Mouse (Mus musculus) midbrain, embryonic 14.5 days (tissue): ENCODE data around the gene Elf4. TPM values are rescaled to one million over a fixed set of nuclear protein-coding genes. Genes with fewer than 3 reads are reported as not detected.

Experiments used
- ATAC-seq: fragments of 200-750 bp; cut with Nextera tagmentation; 2 replicates; pipeline ENCODE4 v1.8.0; 2017; ENCODE audit warnings: moderate number of reproducible peaks, moderate library complexity; ENCODE audit not compliant: low FRiP score, low TSS enrichment
- DNase-seq: peaks from one replicate; pipeline ENCODE4 v3.0.0-alpha.2; 2015
- H3K27ac ChIP-seq: fragments of 300-500 bp; sonication (generic); replicated peaks from 2 replicates; pipeline ENCODE4 v1.5.1; 2014; ENCODE audit warnings: mild to moderate bottlenecking, low read depth, low read length, moderate library complexity
- H3K27me3 ChIP-seq: fragments of 300-500 bp; sonication (generic); 2 replicates; pipeline ENCODE4 v1.6.1; 2014; ENCODE audit warnings: low read length, control low read depth, mixed read lengths; ENCODE audit not compliant: control insufficient read depth, insufficient read depth
- H3K36me3 ChIP-seq: fragments of 300-500 bp; sonication (generic); 2 replicates; pipeline ENCODE4 v1.6.1; 2014; ENCODE audit warnings: low read length, control low read depth; ENCODE audit not compliant: control insufficient read depth, insufficient read depth
- H3K4me1 ChIP-seq: fragments of 300-500 bp; sonication (generic); 2 replicates; pipeline ENCODE4 v1.6.1; 2014; ENCODE audit warnings: mild to moderate bottlenecking, antibody characterized with exemption, low read length, control low read depth; ENCODE audit not compliant: control insufficient read depth, insufficient read depth
- H3K4me2 ChIP-seq: fragments of 300-500 bp; sonication (generic); 2 replicates; pipeline ENCODE4 v1.6.1; 2014; ENCODE audit warnings: mild to moderate bottlenecking, low read length, moderate library complexity
- H3K4me3 ChIP-seq: fragments of 300-500 bp; sonication (generic); replicated peaks from 2 replicates; pipeline ENCODE4 v1.5.1; 2014; ENCODE audit warnings: low read depth, low read length
- H3K9ac ChIP-seq: fragments of 300-500 bp; sonication (generic); replicated peaks from 2 replicates; pipeline ENCODE4 v1.6.1; 2014; ENCODE audit warnings: mild to moderate bottlenecking, low read length, moderate library complexity
- H3K9me3 ChIP-seq: fragments of 300-500 bp; sonication (generic); 2 replicates; pipeline ENCODE4 v1.6.1; 2016; ENCODE audit warnings: low read length, control low read depth, mixed read lengths; ENCODE audit not compliant: control insufficient read depth
- WGBS: fragments of 180-500 bp; shearing (Covaris S2); extraction: QIAGEN DNeasy Blood & Tissue Kit; methylation state at CpG from one replicate; pipeline ENCODE4 v1.1.7; 2014; 5-methylcytosine and 5-hydroxymethylcytosine counted together
- polyA plus RNA-seq: library from polyadenylated mRNA; unstranded; fragments of >200 nt; fragmentation: Nextera tagmentation; extraction: Ambion mirVana; gene quantifications from 2 replicates; pipeline ENCODE4 v1.2.1, GENCODE M21; 2014

Elf4 gene
- polyA plus RNA-seq, 1 experiment from 2014 or later: 0.95 TPM

GRCm38 (mm10) chrX:48418417-48418816 lies 44.5 kb downstream of the Elf4 start:
- Histone ChIP-seq H3K9ac (no peak overlapping the region), H3K27me3 (no peaks in the 10 kb centered on the region), H3K9me3 (no peaks in the 10 kb centered on the region), H3K27ac (no peak overlapping the region), H3K4me3 (no peak overlapping the region), H3K36me3 (no peaks in the 10 kb centered on the region), H3K4me2 (no peak overlapping the region), H3K4me1 (no peaks in the 10 kb centered on the region)
- DNase-seq: no peak
- WGBS: 82% methylated on average over 2 of the region's 2 CpGs
- no peak for ATAC-seq

GRCm38 (mm10) chrX:48414291-48414690 lies 48.6 kb downstream of the Elf4 start:
- Histone ChIP-seq H3K9ac (no peak overlapping the region), H3K27ac (no peak overlapping the region), H3K9me3 (no peaks in the 10 kb centered on the region), H3K27me3 (no peaks in the 10 kb centered on the region), H3K36me3 (no peaks in the 10 kb centered on the region), H3K4me2 (no peak overlapping the region), H3K4me1 (no peaks in the 10 kb centered on the region), H3K4me3 (no peak overlapping the region)
- WGBS: 89% methylated on average over 5 of the region's 5 CpGs
- DNase-seq (no peak), ATAC-seq (no peak)

- no peaks in the 10 kb centered on the region for H3K4me1 ChIP-seq
- H3K9ac ChIP-seq: no peak overlapping the region
- ATAC-seq (no peak), DNase-seq (no peak)
- no peak overlapping the region for H3K4me3 ChIP-seq
- H3K36me3 ChIP-seq: no peaks in the 10 kb centered on the region
- H3K9me3 ChIP-seq: no peaks in the 10 kb centered on the region
- no peak overlapping the region for H3K27ac ChIP-seq
- H3K27me3 ChIP-seq: no peaks in the 10 kb centered on the region
- WGBS: 76% methylated on average over 6 of the region's 6 CpGs
- H3K4me2 ChIP-seq: no peak overlapping the region
These were observed 50.3 kb downstream of the Elf4 start for GRCm38 (mm10) chrX:48412629-48413028.

GRCm38 (mm10) chrX:48410388-48410776 lies 52.5 kb downstream of the Elf4 start:
- Histone ChIP-seq H3K27me3 (no peaks in the 10 kb centered on the region), H3K4me2 (peak overlapping the region; percentile 52), H3K4me3 (no peak overlapping the region), H3K27ac (no peak overlapping the region), H3K9ac (no peak overlapping the region), H3K36me3 (peaks cover 3% of the 10 kb centered on the region; the same call in 1 of the 2 replicates), H3K9me3 (no peaks in the 10 kb centered on the region), H3K4me1 (no peaks in the 10 kb centered on the region)
- 23% methylated on average over 7 of the region's 7 CpGs for WGBS
- DNase-seq (no peak), ATAC-seq (no peak)

GRCm38 (mm10) chrX:48409611-48410387 lies 53.1 kb downstream of the Elf4 start:
- DNase-seq (peak; percentile 87), ATAC-seq (peak; percentile 82)
- Histone ChIP-seq H3K9ac (no peak overlapping the region), H3K36me3 (peaks cover 5% of the 10 kb centered on the region; the same call in 1 of the 2 replicates), H3K27ac (no peak overlapping the region), H3K4me1 (no peaks in the 10 kb centered on the region), H3K9me3 (no peaks in the 10 kb centered on the region), H3K4me2 (peak overlapping the region; percentile 52), H3K27me3 (no peaks in the 10 kb centered on the region), H3K4me3 (peak overlapping the region; percentile 38)
- 21% methylated on average over 36 of the region's 36 CpGs for WGBS

GRCm38 (mm10) chrX:48405141-48405540 lies 57.8 kb downstream of the Elf4 start:
- H3K4me3 ChIP-seq: no peak overlapping the region
- no peak overlapping the region for H3K27ac ChIP-seq
- no peak overlapping the region for H3K4me2 ChIP-seq
- WGBS: 60% methylated on average over 3 of the region's 3 CpGs
- no peak for DNase-seq
- H3K4me1 ChIP-seq: no peaks in the 10 kb centered on the region
- H3K27me3 ChIP-seq: no peaks in the 10 kb centered on the region
- no peaks in the 10 kb centered on the region for H3K9me3 ChIP-seq
- no peak overlapping the region for H3K9ac ChIP-seq
- H3K36me3 ChIP-seq: peaks cover 40% of the 10 kb centered on the region
- no peak for ATAC-seq

GRCm38 (mm10) chrX:48399994-48400393 lies 62.9 kb downstream of the Elf4 start:
- H3K4me1 ChIP-seq: no peaks in the 10 kb centered on the region
- WGBS: 75% methylated on average over 4 of the region's 4 CpGs
- ATAC-seq (no peak), DNase-seq (no peak)
- H3K4me2 ChIP-seq: no peak overlapping the region
- H3K9me3 ChIP-seq: no peaks in the 10 kb centered on the region
- H3K9ac ChIP-seq: no peak overlapping the region
- no peaks in the 10 kb centered on the region for H3K27me3 ChIP-seq
- H3K4me3 ChIP-seq: no peak overlapping the region
- H3K27ac ChIP-seq: no peak overlapping the region
- peaks cover 44% of the 10 kb centered on the region for H3K36me3 ChIP-seq

GRCm38 (mm10) chrX:48389380-48389779 lies 73.6 kb downstream of the Elf4 start:
- H3K27ac ChIP-seq: no peak overlapping the region
- no peak overlapping the region for H3K4me2 ChIP-seq
- no peak overlapping the region for H3K4me3 ChIP-seq
- ATAC-seq: no peak
- WGBS: 94% methylated on average over 6 of the region's 6 CpGs
- no peaks in the 10 kb centered on the region for H3K9me3 ChIP-seq
- no peak overlapping the region for H3K9ac ChIP-seq
- H3K4me1 ChIP-seq: no peaks in the 10 kb centered on the region
- no peak for DNase-seq
- H3K36me3 ChIP-seq: peaks cover 47% of the 10 kb centered on the region
- H3K27me3 ChIP-seq: no peaks in the 10 kb centered on the region

GRCm38 (mm10) chrX:48385927-48386326 lies 77.0 kb downstream of the Elf4 start:
- peaks cover 42% of the 10 kb centered on the region for H3K36me3 ChIP-seq
- H3K4me2 ChIP-seq: no peak overlapping the region

More at GRCm38 (mm10) chrX:48385927-48386326, 77.0 kb downstream of the Elf4 start:
- no peak overlapping the region for H3K4me3 ChIP-seq
- ATAC-seq: peak; percentile 77
- H3K27ac ChIP-seq: peak overlapping the region; percentile 49
- H3K27me3 ChIP-seq: no peaks in the 10 kb centered on the region
- WGBS: 24% methylated on average over 4 of the region's 4 CpGs
- DNase-seq: peak; percentile 59
- no peaks in the 10 kb centered on the region for H3K9me3 ChIP-seq
- H3K9ac ChIP-seq: no peak overlapping the region
- H3K4me1 ChIP-seq: no peaks in the 10 kb centered on the region
